Mouse (Mus musculus): ENCODE data around the gene Btnl6.

- TF ChIP-seq CTCF (IDR thresholded peaks at IDR 0.05; ENCODE audit: low read depth, low read length): peak; percentile 39
- TF ChIP-seq POLR2A (IDR thresholded peaks at IDR 0.05; ENCODE audit: insufficient read depth, low read length): no peak
- no peak for TF ChIP-seq EP300 (IDR thresholded peaks at IDR 0.05; ENCODE audit: insufficient read depth, low read depth, low read length)
Measured at GRCm38 (mm10) chr17:34560438-34560837, 43.3 kb upstream of the Btnl6 start.

Data from ES-Bruce4 (cell line).